Mouse (Mus musculus): ENCODE measurements around the gene Tmc5.

The Tmc5 gene

DNA sequence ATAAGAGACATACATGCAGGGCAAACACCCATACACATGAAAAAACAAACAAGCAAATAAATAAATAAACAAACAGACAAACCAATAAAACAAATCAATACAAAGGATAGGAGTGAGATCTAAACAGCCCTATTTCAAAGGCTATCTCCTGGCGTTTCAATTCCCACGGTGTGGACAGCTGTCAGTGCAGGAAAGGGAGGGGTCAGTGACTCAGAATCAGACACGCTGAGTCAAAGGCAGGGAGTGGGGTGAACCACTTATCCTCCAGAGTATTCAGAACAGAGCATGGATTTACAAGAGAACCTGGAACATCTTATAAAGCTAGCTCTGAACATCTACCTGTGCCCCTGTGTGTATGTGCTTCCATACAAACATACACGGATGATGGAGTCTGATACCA, 100.1 kb downstream of the Tmc5 start:
- no peak for DNase-seq (ENCODE audit: low spot score)

DNA sequence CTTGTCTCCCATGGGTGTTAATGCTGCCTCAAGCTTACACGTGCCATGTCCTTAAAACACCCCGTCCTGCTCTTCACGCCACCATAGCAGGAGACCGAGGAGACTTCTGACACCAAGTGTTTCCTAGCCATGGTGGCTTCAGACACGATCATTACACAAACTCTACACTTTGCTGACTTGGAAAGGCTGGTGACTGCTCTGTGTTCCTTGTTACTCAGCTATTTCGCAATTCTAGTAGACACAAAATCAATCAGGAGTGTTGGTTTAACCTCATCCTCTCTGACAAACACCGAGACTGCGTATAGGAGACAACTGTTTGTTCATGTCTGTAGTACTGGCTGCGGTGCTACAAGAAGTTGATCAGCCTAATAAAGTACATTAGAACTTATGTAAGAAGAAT, 101.8 kb downstream of the Tmc5 start:
- no peak for DNase-seq (ENCODE audit: low spot score)

DNA sequence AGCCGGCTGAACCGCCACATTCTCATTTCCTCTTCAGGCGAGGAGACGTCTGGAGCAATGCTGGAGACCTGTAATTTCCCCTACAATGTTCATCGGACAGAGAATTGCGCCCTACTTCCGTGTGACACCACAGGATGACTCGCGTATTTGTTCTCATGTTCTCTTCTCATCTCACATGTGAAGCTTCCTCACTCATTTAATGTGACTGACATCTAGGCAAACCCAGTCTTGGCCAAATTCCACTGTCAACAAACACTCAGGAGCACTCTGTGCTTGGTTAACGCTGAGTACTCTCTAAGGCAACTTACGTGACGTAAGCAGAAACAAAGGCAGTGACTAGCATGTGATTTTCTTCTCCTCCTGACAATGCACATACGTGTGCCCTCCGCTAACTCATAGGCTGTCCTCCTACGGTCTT, 106.1 kb downstream of the Tmc5 start:
- no peak for DNase-seq (ENCODE audit: low spot score)

DNA sequence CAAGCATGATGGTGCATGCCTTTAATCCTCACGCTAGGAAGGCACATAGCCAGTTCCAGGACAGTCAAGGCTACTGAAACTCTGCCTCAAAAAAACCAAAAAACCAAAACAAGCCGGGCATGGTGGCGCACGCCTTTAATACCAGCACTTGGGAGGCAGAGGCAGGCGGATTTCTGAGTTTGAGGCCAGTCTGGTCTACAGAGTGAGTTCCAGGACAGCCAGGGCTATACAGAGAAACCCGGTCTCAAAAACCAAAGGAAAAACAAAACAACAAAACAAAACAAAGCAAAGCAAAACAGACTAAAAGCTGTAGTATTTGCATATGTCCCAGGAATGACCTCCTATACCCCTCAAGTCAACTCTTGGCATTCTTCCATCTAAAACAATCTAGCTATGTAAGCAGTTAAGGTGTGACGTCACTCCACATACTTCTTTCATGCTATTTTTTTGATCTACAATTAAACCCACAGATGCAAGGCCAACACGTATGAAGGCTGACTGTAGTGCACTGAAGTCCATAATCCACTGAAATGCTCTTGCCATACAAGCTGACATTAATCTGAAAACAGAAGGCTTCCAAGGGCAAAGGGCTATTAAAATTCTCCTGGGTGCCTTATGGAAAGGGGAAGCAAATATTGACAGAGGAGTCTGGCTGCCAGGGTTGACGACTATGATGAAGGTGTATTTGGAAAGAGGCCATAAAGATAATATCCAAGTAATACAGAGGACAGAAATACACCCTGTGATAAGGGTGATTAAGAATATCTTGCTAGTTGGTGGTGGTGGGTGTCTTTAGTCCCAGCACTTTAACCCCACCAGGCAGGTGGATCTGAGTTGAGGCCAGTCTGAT, 107.1 kb downstream of the Tmc5 start:
- no peak for DNase-seq (ENCODE audit: low spot score)

DNA sequence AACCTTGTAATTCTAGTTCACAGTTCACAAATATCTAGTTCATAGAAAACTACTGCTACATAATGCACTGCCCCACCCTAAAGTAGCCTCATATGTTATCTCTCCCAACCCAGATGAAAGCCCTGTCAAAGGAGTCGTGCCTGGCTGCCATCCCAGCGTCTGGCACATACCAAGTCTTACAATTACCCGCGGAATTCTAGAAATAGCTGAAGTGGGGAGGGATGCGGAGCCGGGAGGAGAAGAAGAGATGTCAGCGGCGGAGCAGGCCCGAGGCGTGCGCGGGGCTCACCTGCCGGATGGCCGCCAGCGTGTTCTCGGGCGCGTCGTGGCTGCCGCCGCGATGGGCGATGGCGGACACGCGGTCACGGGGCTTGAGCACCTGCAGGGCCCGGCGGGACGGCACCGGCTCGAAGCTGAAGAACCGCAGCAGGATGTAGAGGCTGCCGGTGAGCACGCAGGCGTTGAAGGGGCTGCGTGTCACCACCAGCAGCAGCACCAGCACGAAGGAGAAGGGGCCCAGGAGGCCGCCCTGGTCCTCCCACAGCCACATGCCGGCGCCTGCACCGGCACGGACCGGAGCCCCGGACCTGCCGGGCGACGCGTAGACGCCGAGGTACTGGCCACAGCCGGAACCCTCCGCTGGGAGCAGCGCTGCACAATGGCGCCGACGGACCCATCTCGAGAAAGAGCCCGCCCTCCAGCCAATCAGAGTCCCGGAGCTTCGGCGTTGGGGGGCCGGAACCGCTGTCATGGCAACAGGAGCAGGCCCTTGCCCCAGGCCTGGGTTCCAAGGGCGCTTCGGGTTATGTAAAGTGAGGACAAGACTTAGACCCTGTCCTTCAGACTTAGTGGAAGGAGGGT, 108.2 kb downstream of the Tmc5 start, which contains the start of gene Gde1:
Gene Gde1 (minus strand): TSS at position 678 of the 861 bp plus-strand sequence.
- peak; percentile 94 for DNase-seq (ENCODE audit: low spot score)

DNA sequence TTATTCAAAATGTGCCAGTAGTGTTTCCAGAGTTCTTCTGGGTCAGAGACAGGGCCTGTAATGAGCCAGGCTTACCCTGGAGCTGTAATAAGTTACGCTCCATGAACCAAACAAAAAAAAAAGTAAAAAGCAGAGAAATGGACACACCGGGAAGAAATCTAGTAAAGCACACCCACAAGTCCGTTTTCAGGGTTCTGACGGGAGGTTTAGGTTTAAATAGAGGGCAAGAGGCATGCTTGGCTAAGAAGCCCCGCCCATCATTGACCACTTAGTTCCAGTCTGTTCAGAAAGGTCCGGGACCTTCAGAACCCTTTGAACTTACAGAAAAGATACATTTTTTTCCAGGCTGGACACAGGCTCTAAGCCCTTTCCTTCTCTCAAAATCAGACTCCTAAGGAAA, 109.0 kb downstream of the Tmc5 start:
- DNase-seq (ENCODE audit: low spot score): no peak

DNA sequence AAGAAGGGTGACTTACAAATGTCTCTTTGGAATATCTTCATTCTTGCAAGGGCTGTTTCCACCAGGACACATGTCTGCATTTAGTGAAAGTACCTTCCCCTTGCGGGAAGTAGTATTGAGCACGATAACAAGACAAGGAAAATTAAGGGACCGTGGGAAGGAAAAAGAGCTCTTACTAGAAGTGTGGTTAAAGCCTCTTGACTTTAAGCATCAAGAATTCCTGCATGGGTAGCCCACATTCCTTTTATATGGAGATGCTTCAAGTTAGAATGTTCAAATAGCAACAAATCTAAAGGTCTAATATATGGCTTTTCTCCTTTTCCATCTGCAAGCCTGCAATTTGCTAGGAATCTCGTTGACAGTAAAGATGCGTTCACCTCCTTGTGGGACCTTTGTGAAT, 109.4 kb downstream of the Tmc5 start:
- no peak for DNase-seq (ENCODE audit: low spot score)

DNA sequence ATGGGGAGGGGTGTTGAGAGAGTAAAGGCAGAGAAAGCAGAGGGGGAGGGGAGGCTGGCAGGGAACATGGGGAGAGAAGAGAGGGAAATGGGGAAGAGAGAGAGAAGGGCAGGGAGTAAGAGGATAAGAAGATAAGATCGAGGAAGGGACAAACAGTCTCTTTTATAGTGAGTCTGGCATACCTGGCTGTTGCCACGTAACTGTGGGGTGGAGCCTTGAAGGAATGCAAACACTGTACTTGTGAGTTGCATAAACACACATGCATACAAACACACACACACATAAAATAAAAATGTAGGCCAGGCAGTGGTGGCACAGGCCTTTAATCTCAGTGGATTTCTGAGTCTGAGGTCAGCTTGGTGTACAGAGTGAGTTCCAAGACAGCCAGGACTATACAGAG, 110.1 kb downstream of the Tmc5 start:
- DNase-seq (ENCODE audit: low spot score): no peak

DNA sequence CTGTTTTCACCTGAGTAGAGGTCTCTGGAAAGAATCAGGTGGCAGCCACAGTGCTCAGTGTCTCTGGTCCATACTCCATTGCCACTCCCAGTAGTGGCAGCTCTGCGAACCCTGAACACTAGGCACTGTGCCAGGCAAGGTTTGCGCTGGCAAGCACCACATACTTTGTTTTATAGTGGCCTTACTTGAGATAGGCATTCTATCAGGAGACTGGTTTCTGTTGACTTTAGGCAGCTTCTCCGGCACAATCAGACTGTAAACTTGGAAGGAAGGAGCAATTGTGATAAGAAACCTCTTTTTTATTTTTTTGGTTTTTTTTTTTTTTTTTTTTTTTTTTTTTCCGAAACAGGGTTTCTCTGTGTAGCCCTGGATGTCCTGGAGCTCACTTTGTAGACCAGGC, 110.9 kb downstream of the Tmc5 start:
- no peak for DNase-seq (ENCODE audit: low spot score)

DNA sequence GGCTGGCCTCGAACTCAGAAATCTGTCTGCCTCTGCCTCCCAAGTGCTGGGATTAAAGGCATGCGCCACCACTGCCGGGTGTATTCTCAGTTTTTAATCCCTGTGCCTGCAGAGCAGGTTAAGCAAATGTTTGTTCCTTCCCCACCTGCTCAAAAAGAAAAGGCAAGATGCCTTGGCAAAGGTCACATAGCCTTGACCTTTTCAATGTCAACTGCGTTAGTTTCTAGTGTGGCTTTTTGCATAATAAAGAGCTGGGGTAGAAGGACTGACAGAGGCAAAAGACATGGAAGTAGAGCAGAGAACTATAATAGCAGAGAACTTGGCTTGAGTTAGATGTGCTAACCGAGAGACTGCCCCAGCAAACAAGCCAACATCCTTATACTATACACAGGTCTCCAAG, 113.7 kb downstream of the Tmc5 start:
- no peak for DNase-seq (ENCODE audit: low spot score)

DNA sequence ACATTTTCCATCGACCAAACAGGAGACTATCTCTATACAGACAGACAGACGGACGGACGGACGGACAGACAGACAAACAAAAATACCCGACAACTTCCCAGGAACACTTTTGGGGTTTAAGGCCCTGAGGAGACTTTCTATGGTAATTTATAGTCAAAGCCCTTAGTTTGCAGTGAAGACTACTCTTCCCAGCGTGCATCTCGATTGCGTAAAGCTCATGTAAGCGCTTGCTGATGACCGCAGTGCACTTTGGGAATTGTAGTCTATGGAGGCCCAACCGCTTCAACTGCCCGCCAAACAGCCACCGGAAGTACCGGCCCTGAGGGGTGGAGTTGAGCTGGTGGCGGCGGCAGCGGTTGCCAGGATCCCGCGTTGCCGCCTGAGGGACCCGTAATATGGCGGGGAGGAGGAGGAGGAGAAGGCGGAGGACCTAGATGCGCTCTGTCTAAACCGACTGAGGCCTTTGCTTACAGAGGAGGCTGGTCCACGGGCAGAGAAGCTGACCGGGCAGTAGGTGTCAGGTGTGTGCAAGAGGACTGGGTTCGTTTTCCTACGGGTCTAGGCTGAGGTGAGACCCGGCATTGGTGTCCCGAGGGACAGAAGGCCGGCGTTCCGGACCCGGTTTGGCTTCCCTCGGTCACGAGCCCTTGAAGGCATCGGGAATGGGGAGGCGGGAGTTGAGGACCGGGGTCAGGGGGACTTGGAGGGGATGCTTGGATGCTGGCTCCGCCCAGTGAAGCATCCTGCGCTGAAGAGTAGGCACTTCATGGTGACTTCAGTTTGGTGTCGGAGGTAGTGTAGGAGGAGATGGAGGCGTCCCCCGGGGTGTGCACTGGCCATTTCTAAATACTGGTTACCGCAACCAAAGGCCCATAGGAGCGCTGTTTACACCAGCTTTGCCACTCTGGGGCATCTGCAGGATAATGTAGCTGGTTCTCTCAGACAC, 115.4 kb downstream of the Tmc5 start, which contains the start of gene Ccp110:
Gene Ccp110 (plus strand): TSS at position 325 of the 946 bp plus-strand sequence.
- DNase-seq (ENCODE audit: low spot score): peak; percentile 95

DNA sequence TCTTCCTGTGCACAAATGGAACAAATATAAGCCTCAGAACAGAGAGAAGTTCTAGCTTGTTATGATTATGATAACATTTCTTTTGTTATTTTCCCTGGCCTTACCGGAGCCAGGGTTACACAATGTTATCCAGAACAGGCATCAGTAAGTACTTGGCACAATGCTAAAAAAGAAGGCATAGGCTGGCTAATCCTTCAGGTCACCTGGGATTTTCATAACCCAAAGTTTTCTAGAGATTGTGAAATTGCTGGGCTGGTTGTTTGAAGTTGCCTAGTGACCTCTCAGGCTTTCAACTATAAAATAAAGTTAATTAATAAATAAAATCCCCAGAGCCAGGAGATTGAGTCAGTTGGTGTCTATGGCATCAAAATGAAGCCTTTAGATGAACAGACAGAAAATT, 117.8 kb downstream of the Tmc5 start:
- DNase-seq (ENCODE audit: low spot score): no peak

DNA sequence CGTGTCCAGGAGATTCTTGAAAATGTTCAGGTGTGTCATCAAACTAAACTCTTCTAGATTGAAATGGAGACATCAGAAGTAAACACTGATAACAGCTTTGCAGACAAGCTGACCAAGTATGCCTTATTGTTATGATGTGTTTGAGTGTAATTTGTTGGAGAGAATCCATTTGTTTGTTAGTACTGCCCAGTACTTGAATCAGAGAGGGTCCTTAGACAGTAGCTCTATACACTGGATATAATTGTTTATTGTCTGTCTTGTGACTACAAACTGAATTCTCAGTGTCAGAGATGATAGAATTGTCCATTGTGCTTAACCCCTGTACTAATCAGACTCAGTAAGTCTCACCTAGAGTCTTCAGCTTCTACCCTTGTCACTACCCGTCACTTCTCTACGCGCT, 121.0 kb downstream of the Tmc5 start:
- DNase-seq (ENCODE audit: low spot score): no peak

DNA sequence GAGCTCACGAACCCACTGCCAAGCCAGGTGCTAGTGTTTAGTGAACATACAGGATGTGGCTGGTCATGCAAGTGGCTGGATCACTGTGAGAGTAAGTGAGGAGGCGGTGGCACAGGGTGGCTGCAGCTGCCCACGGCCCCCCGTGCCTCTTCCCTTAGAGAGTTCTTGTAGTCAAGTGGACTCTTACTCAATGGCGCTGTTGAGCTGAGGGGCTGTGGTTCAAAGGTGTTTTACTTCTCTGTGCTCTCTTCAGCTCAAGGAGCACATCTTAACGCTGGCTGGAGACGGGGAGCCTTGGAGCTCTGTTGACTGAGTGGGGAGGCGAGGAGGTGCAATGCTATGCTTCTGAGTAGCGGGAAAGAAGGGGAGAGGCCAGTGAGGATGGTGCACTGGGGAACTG, 126.8 kb downstream of the Tmc5 start:
- DNase-seq (ENCODE audit: low spot score): no peak

Data from layer of hippocampus, adult 11-12 months (tissue).